Mouse (Mus musculus) intestine, embryonic 16.5 days (tissue): ENCODE measurements at regions not wholly inside any gene's neighbourhood (a gene's known extent, or its start where the extent isn't known, plus 50 kb on each side); places are given as distances from the start of the nearest gene placed in this dataset.

Experiments used
- ATAC-seq: fragments of 200-750 bp; cut with Nextera tagmentation; 2 replicates; pipeline ENCODE4 v1.8.0; 2017; ENCODE audit warnings: moderate TSS enrichment, moderate library complexity
- H3K27ac ChIP-seq: fragments of 300-500 bp; sonication (generic); 2 replicates; pipeline ENCODE4 v1.5.1; 2014; ENCODE audit warnings: mild to moderate bottlenecking, low read length
- H3K27me3 ChIP-seq: fragments of 300-500 bp; sonication (generic); replicated peaks from 2 replicates; pipeline ENCODE4 v1.6.1; 2014; ENCODE audit warnings: low read length, control low read depth, mixed read lengths; ENCODE audit not compliant: control insufficient read depth, insufficient read depth
- H3K36me3 ChIP-seq: fragments of 300-500 bp; sonication (generic); 2 replicates; pipeline ENCODE4 v1.6.1; 2014; ENCODE audit warnings: low read length, control low read depth; ENCODE audit not compliant: control insufficient read depth, insufficient read depth
- H3K4me1 ChIP-seq: fragments of 300-500 bp; sonication (generic); 2 replicates; pipeline ENCODE4 v1.6.1; 2014; ENCODE audit warnings: low read length, control low read depth, mixed read lengths; ENCODE audit not compliant: control insufficient read depth, insufficient read depth
- H3K4me2 ChIP-seq: fragments of 300-500 bp; sonication (generic); 2 replicates; pipeline ENCODE4 v1.6.1; 2014; ENCODE audit warnings: low read depth, low read length, control low read depth
- H3K4me3 ChIP-seq: fragments of 300-500 bp; sonication (generic); 2 replicates; pipeline ENCODE4 v1.5.1; 2014; ENCODE audit warnings: mild to moderate bottlenecking, low read length
- H3K9ac ChIP-seq: fragments of 300-500 bp; sonication (generic); 2 replicates; pipeline ENCODE4 v1.6.1; 2014; ENCODE audit warnings: low read depth, low read length
- H3K9me3 ChIP-seq: fragments of 300-500 bp; sonication (generic); 2 replicates; pipeline ENCODE4 v1.6.1; 2016; ENCODE audit warnings: low read length, control low read depth; ENCODE audit not compliant: control insufficient read depth
- WGBS: fragments of 180-500 bp; shearing (Covaris S2); extraction: QIAGEN DNeasy Blood & Tissue Kit; methylation state at CpG from one replicate; pipeline ENCODE4 v1.1.7; 2014; 5-methylcytosine and 5-hydroxymethylcytosine counted together

DNA sequence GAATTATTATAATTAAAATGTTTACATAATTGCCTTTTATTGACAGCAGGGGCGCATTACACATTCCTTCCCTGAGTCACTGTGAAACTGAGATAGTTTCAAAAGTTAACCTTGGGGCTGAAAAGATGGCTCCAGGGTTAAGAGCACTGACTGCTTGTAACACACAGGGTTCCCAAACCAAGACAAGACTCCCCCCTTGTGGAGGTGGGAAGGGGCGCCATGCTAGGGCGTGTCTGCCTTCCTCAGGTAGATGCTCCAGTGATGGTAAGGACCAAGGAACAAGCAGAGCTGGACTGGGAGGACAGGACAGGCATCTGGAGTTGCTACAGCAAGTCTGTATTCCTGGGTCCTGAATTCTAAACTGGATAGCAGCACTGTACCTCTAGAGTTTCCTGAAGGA lies 351.9 kb downstream of the Tbc1d22a start:
- no peaks in the 10 kb centered on the region for H3K9me3 ChIP-seq
- no peak overlapping the region for H3K9ac ChIP-seq
- H3K4me2 ChIP-seq: no peak overlapping the region
- 68% methylated on average over 3 of the region's 3 CpGs for WGBS
- H3K27me3 ChIP-seq: no peaks in the 10 kb centered on the region
- H3K4me3 ChIP-seq: no peak overlapping the region
- ATAC-seq: no peak
- H3K4me1 ChIP-seq: no peaks in the 10 kb centered on the region
- no peak overlapping the region for H3K27ac ChIP-seq
- H3K36me3 ChIP-seq: no peaks in the 10 kb centered on the region

DNA sequence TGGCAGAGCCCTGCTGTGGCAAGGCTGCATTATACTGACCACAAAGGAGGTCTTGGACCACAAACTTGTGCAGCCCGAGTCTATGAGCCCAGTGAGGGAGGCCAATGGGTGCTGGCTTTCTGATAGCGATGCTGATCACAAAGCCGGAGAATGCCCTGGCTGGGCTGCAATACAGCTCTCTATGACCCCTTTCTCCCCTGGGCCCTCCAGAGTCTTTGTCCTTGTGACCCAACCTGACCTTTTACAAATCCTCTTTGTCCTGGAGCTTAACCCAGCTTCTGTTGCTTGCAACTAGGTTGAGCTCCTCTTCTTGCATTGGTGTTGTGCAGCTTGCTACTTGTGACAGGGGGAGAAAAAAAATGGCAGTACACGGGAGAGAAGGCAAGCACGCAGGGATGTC lies 360.1 kb downstream of the Tbc1d22a start:
- H3K9me3 ChIP-seq: no peaks in the 10 kb centered on the region
- 66% methylated on average over 5 of the region's 5 CpGs for WGBS
- no peak for ATAC-seq

DNA sequence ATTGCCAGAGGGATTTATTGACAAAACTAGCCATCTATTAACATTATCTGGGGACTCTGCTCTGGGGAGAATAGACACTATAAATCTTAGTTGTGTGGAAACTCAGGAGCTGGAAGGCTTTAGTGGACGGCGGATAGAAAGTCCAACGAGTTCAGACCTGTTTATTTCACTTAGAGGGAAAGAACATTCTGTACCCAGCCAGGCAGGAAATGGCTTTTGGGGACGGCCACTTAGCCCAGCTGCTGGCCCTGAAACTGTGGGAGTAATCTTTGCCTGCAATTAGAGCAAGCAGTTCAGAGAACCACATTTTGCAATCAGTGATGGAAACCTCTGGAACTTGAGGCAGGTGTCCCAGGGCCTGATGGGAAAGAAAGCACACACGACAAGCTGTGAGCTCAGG lies 362.4 kb downstream of the Tbc1d22a start:
- Histone ChIP-seq H3K27ac (no peak overlapping the region), H3K9ac (no peak overlapping the region), H3K4me2 (no peak overlapping the region), H3K36me3 (no peaks in the 10 kb centered on the region), H3K27me3 (no peaks in the 10 kb centered on the region), H3K9me3 (no peaks in the 10 kb centered on the region), H3K4me1 (no peaks in the 10 kb centered on the region), H3K4me3 (no peak overlapping the region)
- no peak for ATAC-seq
- 36% methylated on average over 5 of the region's 5 CpGs for WGBS

More for the DNA sequence above, 360.1 kb downstream of the Tbc1d22a start:
- Histone ChIP-seq H3K4me2 (no peak overlapping the region), H3K36me3 (no peaks in the 10 kb centered on the region), H3K4me1 (no peaks in the 10 kb centered on the region), H3K27me3 (no peaks in the 10 kb centered on the region), H3K4me3 (no peak overlapping the region), H3K9ac (no peak overlapping the region), H3K27ac (no peak overlapping the region)

DNA sequence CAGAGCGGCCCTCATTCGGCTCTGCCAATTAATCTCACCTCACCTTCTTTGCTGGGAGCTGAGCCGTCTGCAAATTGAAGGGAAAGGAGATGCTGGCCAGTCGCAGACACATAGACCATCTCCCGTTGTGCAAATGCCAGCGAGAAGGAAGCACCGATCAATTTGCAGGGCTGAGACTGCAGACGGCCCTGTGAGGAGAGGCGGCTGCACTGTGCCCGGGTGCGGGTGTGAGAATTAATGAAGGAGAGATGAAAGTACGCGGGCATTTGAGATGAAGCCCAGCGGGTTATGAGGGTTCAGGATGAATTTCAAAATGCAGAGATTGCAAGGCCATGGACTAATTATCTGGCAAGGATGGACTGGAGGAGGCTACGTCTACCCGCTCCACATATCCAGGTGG lies 364.4 kb downstream of the Tbc1d22a start:
- Histone ChIP-seq H3K4me2 (no peak overlapping the region), H3K9me3 (no peaks in the 10 kb centered on the region), H3K27ac (no peak overlapping the region), H3K9ac (no peak overlapping the region), H3K4me3 (no peak overlapping the region), H3K4me1 (no peaks in the 10 kb centered on the region), H3K36me3 (no peaks in the 10 kb centered on the region), H3K27me3 (no peaks in the 10 kb centered on the region)
- ATAC-seq: no peak
- 88% methylated on average over 16 of the region's 16 CpGs for WGBS

- no peak for ATAC-seq
- Histone ChIP-seq H3K4me2 (no peak overlapping the region), H3K9ac (no peak overlapping the region), H3K36me3 (no peaks in the 10 kb centered on the region), H3K9me3 (no peaks in the 10 kb centered on the region), H3K27ac (no peak overlapping the region), H3K27me3 (no peaks in the 10 kb centered on the region), H3K4me3 (no peak overlapping the region), H3K4me1 (no peaks in the 10 kb centered on the region)
- 76% methylated on average over 7 of the region's 7 CpGs for WGBS
Observed at GRCm38 (mm10) chr15:86582240-86583090, 368.2 kb downstream of the Tbc1d22a start.

GRCm38 (mm10) chr15:86585716-86586115 lies 371.5 kb downstream of the Tbc1d22a start:
- 85% methylated on average over 4 of the region's 4 CpGs for WGBS
- Histone ChIP-seq H3K27ac (no peak overlapping the region), H3K4me2 (no peak overlapping the region), H3K4me3 (no peak overlapping the region), H3K9me3 (no peaks in the 10 kb centered on the region), H3K9ac (no peak overlapping the region), H3K27me3 (no peaks in the 10 kb centered on the region), H3K36me3 (no peaks in the 10 kb centered on the region), H3K4me1 (no peaks in the 10 kb centered on the region)
- no peak for ATAC-seq

- ATAC-seq: no peak
- Histone ChIP-seq H3K4me3 (no peak overlapping the region), H3K36me3 (no peaks in the 10 kb centered on the region), H3K9me3 (no peaks in the 10 kb centered on the region), H3K4me2 (no peak overlapping the region), H3K4me1 (no peaks in the 10 kb centered on the region), H3K27ac (no peak overlapping the region), H3K9ac (no peak overlapping the region), H3K27me3 (no peaks in the 10 kb centered on the region)
- 72% methylated on average over 6 of the region's 6 CpGs for WGBS
Observed at GRCm38 (mm10) chr15:86587209-86587608, 372.9 kb downstream of the Tbc1d22a start.

DNA sequence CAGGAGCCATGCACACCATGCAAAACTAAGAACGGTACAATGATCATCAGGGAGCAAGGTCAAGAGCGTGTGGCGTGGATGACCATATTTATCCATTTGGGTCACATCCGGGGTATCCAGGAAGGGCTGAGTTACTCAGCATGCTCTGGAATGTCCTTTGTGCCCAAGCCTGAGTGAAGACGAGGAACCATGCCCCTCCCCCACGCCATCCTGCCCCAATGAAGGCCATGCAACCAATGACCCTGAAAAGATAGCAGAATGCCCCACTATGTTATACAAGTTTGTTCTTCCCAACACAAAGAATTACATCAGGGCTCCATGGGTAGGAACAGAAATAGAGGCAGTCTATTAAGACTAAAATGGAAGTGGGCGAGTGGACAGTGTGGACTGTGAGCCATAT lies 375.8 kb downstream of the Tbc1d22a start:
- Histone ChIP-seq H3K4me2 (no peak overlapping the region), H3K36me3 (no peaks in the 10 kb centered on the region), H3K27ac (no peak overlapping the region), H3K27me3 (no peaks in the 10 kb centered on the region), H3K9me3 (no peaks in the 10 kb centered on the region), H3K4me3 (no peak overlapping the region), H3K4me1 (no peaks in the 10 kb centered on the region), H3K9ac (no peak overlapping the region)
- 74% methylated on average over 7 of the region's 7 CpGs for WGBS
- no peak for ATAC-seq

- H3K9me3 ChIP-seq: no peaks in the 10 kb centered on the region
- H3K4me1 ChIP-seq: no peaks in the 10 kb centered on the region
- 63% methylated on average over 5 of the region's 5 CpGs for WGBS
- H3K27me3 ChIP-seq: no peaks in the 10 kb centered on the region
- ATAC-seq: no peak
- H3K36me3 ChIP-seq: no peaks in the 10 kb centered on the region
- H3K9ac ChIP-seq: no peak overlapping the region
- no peak overlapping the region for H3K27ac ChIP-seq
- H3K4me3 ChIP-seq: no peak overlapping the region
- no peak overlapping the region for H3K4me2 ChIP-seq
Observed at GRCm38 (mm10) chr15:86590896-86591295, 376.6 kb downstream of the Tbc1d22a start.

DNA sequence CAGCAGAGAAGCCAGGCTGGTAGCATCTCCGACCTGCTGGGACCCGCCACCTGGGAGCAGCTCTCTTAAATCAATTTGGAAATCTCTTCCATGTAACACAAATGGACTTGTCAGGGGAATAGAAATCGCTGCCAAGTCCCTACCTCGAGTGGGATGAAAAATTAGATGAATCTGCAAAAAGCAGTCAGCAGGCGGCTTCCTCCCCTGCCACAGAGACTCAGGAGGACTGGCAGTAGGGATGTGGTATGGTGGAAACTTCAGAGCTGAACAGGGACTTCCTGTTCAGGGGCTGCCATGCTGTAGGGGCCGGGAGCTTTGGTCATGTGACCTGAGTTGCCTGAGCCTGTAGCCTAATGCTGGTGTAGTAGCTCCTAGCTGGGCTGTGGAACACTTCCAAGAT lies 379.1 kb downstream of the Tbc1d22a start:
- no peaks in the 10 kb centered on the region for H3K27me3 ChIP-seq
- no peaks in the 10 kb centered on the region for H3K9me3 ChIP-seq
- 45% methylated on average over 6 of the region's 6 CpGs for WGBS
- H3K9ac ChIP-seq: no peak overlapping the region
- H3K4me1 ChIP-seq: no peaks in the 10 kb centered on the region
- ATAC-seq: no peak
- no peak overlapping the region for H3K4me2 ChIP-seq
- H3K27ac ChIP-seq: no peak overlapping the region
- H3K4me3 ChIP-seq: no peak overlapping the region
- H3K36me3 ChIP-seq: no peaks in the 10 kb centered on the region
